Mouse (Mus musculus) layer of hippocampus, postnatal 25 days (tissue): Measurements from ENCODE around the gene Phldb1. TPM values are rescaled to one million over a fixed set of nuclear protein-coding genes. Genes with fewer than 3 reads are reported as not detected.

Experiments used
- DNase-seq, 2 experiments: peaks; one replicate each; pipeline ENCODE4 v3.0.0; 2022; ENCODE audit warnings: mixed read lengths in 2 of 2, low spot score in 1 of 2; ENCODE audit errors: extremely low spot score in 1 of 2
- total RNA-seq, 2 experiments: library from RNA; stranded (reverse); gene quantifications; 2 replicates each; pipeline ENCODE4 v1.2.3; 2021

Gene Phldb1
- total RNA-seq, 2 experiments from 2014 or later: 88.6 to 106 TPM

GRCm38 (mm10) chr9:44727441-44727840, 7.6 kb downstream of the Phldb1 start:
- no peak for DNase-seq

- no peak for DNase-seq
These were observed 8.4 kb downstream of the Phldb1 start for GRCm38 (mm10) chr9:44726431-44727146.

GRCm38 (mm10) chr9:44724665-44725064, 10.3 kb downstream of the Phldb1 start:
- DNase-seq: no peak

- no peak for DNase-seq
These were observed 10.8 kb downstream of the Phldb1 start for GRCm38 (mm10) chr9:44724223-44724622.

- no peak for DNase-seq
These were observed 11.4 kb downstream of the Phldb1 start for GRCm38 (mm10) chr9:44723521-44724041.

GRCm38 (mm10) chr9:44723008-44723407, 12.0 kb downstream of the Phldb1 start:
- no peak for DNase-seq

GRCm38 (mm10) chr9:44722575-44722974, 12.4 kb downstream of the Phldb1 start:
- DNase-seq: no peak

- DNase-seq: no peak
These were observed 13.2 kb downstream of the Phldb1 start for GRCm38 (mm10) chr9:44721877-44722186.

GRCm38 (mm10) chr9:44721154-44721876, 13.7 kb downstream of the Phldb1 start:
- DNase-seq: peak; percentile 64 to 72

- no peak for DNase-seq
These were observed 14.4 kb downstream of the Phldb1 start for GRCm38 (mm10) chr9:44720358-44721153.

GRCm38 (mm10) chr9:44719632-44720357, 15.2 kb downstream of the Phldb1 start:
- DNase-seq: no peak

GRCm38 (mm10) chr9:44718937-44719631, 15.9 kb downstream of the Phldb1 start:
- no peak for DNase-seq

- no peak for DNase-seq
These were observed 17.2 kb downstream of the Phldb1 start for GRCm38 (mm10) chr9:44717822-44718242.

GRCm38 (mm10) chr9:44716997-44717821, 17.8 kb downstream of the Phldb1 start:
- no peak for DNase-seq

GRCm38 (mm10) chr9:44715705-44716362, 19.2 kb downstream of the Phldb1 start:
- DNase-seq: no peak

GRCm38 (mm10) chr9:44715109-44715508, 19.9 kb downstream of the Phldb1 start:
- no peak for DNase-seq

GRCm38 (mm10) chr9:44713574-44713973, 21.4 kb downstream of the Phldb1 start:
- DNase-seq: no peak

- no peak for DNase-seq
These were observed 21.9 kb downstream of the Phldb1 start for GRCm38 (mm10) chr9:44713080-44713479.
